Mouse (Mus musculus) heart, embryonic 13.5 days (tissue): ENCODE measurements at regions not wholly inside any gene's neighbourhood (a gene's known extent, or its start where the extent isn't known, plus 50 kb on each side); places are given as distances from the start of the nearest gene placed in this dataset.

Source experiments
- ATAC-seq: fragments of 200-750 bp; cut with Nextera tagmentation; 2 replicates; pipeline ENCODE4 v1.8.0; 2017; ENCODE audit warnings: moderate TSS enrichment; ENCODE audit not compliant: insufficient number of reproducible peaks, low FRiP score, low TSS enrichment; ENCODE audit errors: extremely low read depth
- H3K27ac ChIP-seq: fragments of 300-500 bp; sonication (generic); replicated peaks from 2 replicates; pipeline ENCODE4 v1.5.1; 2015; ENCODE audit warnings: moderate library complexity, mild to moderate bottlenecking, inconsistent platforms
- H3K27me3 ChIP-seq: fragments of 300-500 bp; sonication (generic); replicated peaks from 2 replicates; pipeline ENCODE4 v1.6.1; 2015; ENCODE audit warnings: mild to moderate bottlenecking, inconsistent platforms
- H3K36me3 ChIP-seq: fragments of 300-500 bp; sonication (generic); 2 replicates; pipeline ENCODE4 v1.6.1; 2015; ENCODE audit warnings: mild to moderate bottlenecking, inconsistent platforms
- H3K4me1 ChIP-seq: fragments of 300-500 bp; sonication (generic); 2 replicates; pipeline ENCODE4 v1.6.1; 2015; ENCODE audit warnings: inconsistent platforms
- H3K4me2 ChIP-seq: fragments of 300-500 bp; sonication (generic); 2 replicates; pipeline ENCODE4 v1.6.1; 2015; ENCODE audit warnings: inconsistent platforms, mild to moderate bottlenecking, moderate library complexity
- H3K4me3 ChIP-seq: fragments of 300-500 bp; sonication (generic); 2 replicates; pipeline ENCODE4 v1.5.1; 2015; ENCODE audit warnings: moderate library complexity, mild to moderate bottlenecking, inconsistent platforms
- H3K9ac ChIP-seq: fragments of 300-500 bp; sonication (generic); 2 replicates; pipeline ENCODE4 v1.6.1; 2015; ENCODE audit warnings: inconsistent platforms, mild to moderate bottlenecking, moderate library complexity
- H3K9me3 ChIP-seq: fragments of 300-500 bp; sonication (generic); 2 replicates; pipeline ENCODE4 v1.6.1; 2016; ENCODE audit warnings: inconsistent platforms
- WGBS: fragments of 180-500 bp; shearing (Covaris S2); methylation state at CpG from one replicate; pipeline ENCODE4 v1.1.7; 2015; ENCODE audit warnings: mixed read lengths; 5-methylcytosine and 5-hydroxymethylcytosine counted together

DNA sequence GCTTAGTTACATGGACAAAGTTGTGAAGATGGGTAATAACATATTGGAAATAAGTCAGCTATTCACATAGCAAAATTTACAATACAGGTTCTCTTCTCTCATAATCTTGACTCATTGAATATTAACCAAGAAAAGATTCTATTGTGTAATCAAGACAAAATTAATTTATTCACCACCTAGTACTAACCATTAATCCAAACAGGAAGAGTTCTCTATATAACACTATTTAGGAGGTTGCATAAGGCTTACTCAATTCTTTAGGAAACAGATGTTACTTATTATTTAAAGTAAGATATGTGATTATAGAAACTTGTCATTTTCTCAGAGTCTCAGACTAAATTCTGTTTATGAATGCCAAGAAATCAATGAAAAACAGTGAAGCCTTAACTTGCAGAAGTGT is 600.4 kb upstream of the Tusc1 start:
- H3K4me2 ChIP-seq: no peak overlapping the region
- no peak for ATAC-seq
- H3K27me3 ChIP-seq: no peaks in the 10 kb centered on the region
- H3K9ac ChIP-seq: no peak overlapping the region
- H3K4me1 ChIP-seq: no peaks in the 10 kb centered on the region
- no peaks in the 10 kb centered on the region for H3K36me3 ChIP-seq
- no peak overlapping the region for H3K4me3 ChIP-seq
- H3K27ac ChIP-seq: no peak overlapping the region
- no peaks in the 10 kb centered on the region for H3K9me3 ChIP-seq

DNA sequence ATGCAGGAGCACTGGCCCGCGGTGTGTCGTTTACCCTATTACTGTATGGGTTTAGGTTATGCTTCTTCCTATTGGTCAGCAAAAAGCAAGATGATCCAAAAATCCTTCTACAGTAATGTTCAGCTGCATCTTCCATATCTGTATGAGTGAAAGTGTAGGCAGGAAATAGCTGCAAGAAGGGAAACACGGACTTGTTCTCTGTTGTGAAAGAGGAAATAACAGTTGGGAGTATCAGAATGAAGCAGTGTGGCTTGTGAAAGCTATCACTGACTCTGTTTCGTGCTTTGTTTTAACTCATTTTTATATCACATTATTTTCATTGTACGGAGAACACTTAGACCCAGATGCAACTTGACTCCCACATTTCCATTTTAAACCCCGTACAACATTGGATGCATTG is 591.8 kb upstream of the Tusc1 start:
- no peaks in the 10 kb centered on the region for H3K9me3 ChIP-seq
- H3K36me3 ChIP-seq: no peaks in the 10 kb centered on the region
- no peak overlapping the region for H3K4me2 ChIP-seq
- H3K4me3 ChIP-seq: no peak overlapping the region
- no peaks in the 10 kb centered on the region for H3K27me3 ChIP-seq
- WGBS: 77% methylated on average over 7 of the region's 7 CpGs
- H3K9ac ChIP-seq: no peak overlapping the region
- ATAC-seq: no peak
- H3K4me1 ChIP-seq: no peaks in the 10 kb centered on the region
- H3K27ac ChIP-seq: no peak overlapping the region

DNA sequence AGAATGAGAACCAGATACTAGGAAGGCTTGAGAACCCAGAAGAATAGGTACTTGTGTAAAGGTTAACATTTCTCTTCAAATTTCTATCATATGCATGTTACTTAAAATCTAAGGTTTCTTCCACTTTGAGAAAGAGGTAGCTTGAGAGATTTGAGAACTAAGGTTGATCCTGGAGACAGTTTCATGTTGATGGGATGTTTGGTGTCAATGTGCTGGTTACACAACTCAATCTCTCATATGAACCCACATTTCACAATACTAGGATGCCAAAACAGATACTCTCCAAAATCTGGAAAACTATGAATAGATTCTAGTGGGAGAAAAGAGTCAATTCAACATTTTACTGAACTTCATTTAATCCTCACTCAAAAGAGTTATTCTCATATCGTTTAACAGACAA is 589.1 kb upstream of the Tusc1 start:
- no peak for ATAC-seq
- Histone ChIP-seq H3K27me3 (no peaks in the 10 kb centered on the region), H3K36me3 (no peaks in the 10 kb centered on the region), H3K9me3 (no peaks in the 10 kb centered on the region), H3K27ac (no peak overlapping the region), H3K9ac (no peak overlapping the region), H3K4me1 (no peaks in the 10 kb centered on the region), H3K4me3 (no peak overlapping the region), H3K4me2 (no peak overlapping the region)
- 72% methylated on average over 1 of the region's 1 CpGs for WGBS

DNA sequence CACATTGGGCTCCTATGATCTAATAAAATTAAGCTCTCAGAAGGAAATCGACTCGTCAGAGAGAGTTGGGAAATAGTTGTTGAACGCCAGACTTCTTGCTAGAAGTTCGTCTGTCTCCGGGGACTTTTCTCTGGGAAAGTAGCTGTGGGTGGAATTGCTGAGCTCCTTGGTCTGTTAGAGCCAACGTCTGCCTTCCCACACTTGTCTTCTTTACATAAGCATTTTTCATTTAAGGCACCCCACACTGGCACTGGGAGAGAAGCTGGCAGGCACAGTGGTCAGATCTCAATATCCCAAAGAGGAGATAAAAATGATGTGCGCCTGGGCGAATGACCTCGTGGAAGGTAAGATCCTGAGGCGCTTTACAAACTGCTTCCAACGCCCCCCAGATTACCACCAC is 551.3 kb upstream of the Tusc1 start:
- WGBS: 80% methylated on average over 11 of the region's 11 CpGs

GRCm38 (mm10) chr4:93881318-93881717 is 546.0 kb upstream of the Tusc1 start:
- 58% methylated on average over 3 of the region's 3 CpGs for WGBS
- no peak for ATAC-seq
- Histone ChIP-seq H3K9me3 (no peaks in the 10 kb centered on the region), H3K27ac (no peak overlapping the region), H3K4me3 (no peak overlapping the region), H3K4me1 (no peaks in the 10 kb centered on the region), H3K9ac (no peak overlapping the region), H3K36me3 (no peaks in the 10 kb centered on the region), H3K27me3 (no peaks in the 10 kb centered on the region), H3K4me2 (no peak overlapping the region)

More for the DNA sequence above, 551.3 kb upstream of the Tusc1 start:
- Histone ChIP-seq H3K27ac (no peak overlapping the region), H3K4me1 (no peaks in the 10 kb centered on the region), H3K9me3 (no peaks in the 10 kb centered on the region), H3K27me3 (no peaks in the 10 kb centered on the region), H3K4me2 (no peak overlapping the region), H3K4me3 (no peak overlapping the region), H3K36me3 (no peaks in the 10 kb centered on the region), H3K9ac (no peak overlapping the region)
- no peak for ATAC-seq

DNA sequence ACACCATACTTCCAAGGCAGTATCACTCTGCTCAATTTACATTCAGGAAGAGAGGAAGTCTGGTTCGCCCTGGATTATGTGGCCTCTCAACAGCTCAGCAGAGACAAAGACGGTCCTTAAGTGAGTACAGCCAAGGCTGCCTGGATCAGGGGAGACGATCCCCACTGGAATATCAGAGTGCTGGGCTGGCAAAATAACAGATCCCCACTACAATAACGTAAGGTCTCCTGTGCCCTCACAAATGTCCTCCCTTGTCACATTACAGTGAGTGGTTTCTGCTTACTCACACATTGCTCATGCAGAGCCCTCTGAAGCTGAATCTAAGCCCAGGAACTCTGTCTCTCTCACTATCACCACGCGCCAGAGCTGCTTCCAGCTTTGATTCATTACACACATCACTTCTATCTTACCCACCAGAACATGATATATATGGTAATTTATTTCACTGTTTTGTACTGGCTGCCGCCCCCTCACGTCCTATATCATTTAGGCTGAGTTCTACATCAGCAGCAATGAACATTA is 544.1 kb upstream of the Tusc1 start:
- WGBS: 56% methylated on average over 8 of the region's 8 CpGs
- no peaks in the 10 kb centered on the region for H3K27me3 ChIP-seq
- ATAC-seq: no peak
- H3K4me2 ChIP-seq: no peak overlapping the region
- no peak overlapping the region for H3K4me3 ChIP-seq
- H3K9me3 ChIP-seq: no peaks in the 10 kb centered on the region
- no peak overlapping the region for H3K9ac ChIP-seq
- no peaks in the 10 kb centered on the region for H3K4me1 ChIP-seq
- H3K27ac ChIP-seq: no peak overlapping the region
- H3K36me3 ChIP-seq: no peaks in the 10 kb centered on the region

GRCm38 (mm10) chr4:93873271-93873670 is 538.0 kb upstream of the Tusc1 start:
- no peaks in the 10 kb centered on the region for H3K4me1 ChIP-seq
- no peak overlapping the region for H3K4me2 ChIP-seq
- no peak overlapping the region for H3K27ac ChIP-seq
- no peaks in the 10 kb centered on the region for H3K27me3 ChIP-seq
- H3K36me3 ChIP-seq: no peaks in the 10 kb centered on the region
- ATAC-seq: no peak
- WGBS: 70% methylated on average over 3 of the region's 3 CpGs
- H3K9me3 ChIP-seq: no peaks in the 10 kb centered on the region
- no peak overlapping the region for H3K9ac ChIP-seq
- no peak overlapping the region for H3K4me3 ChIP-seq

- Histone ChIP-seq H3K4me1 (no peaks in the 10 kb centered on the region), H3K27ac (no peak overlapping the region), H3K27me3 (no peaks in the 10 kb centered on the region), H3K4me3 (no peak overlapping the region), H3K36me3 (no peaks in the 10 kb centered on the region), H3K9ac (no peak overlapping the region), H3K4me2 (no peak overlapping the region), H3K9me3 (no peaks in the 10 kb centered on the region)
- no peak for ATAC-seq
- 82% methylated on average over 3 of the region's 3 CpGs for WGBS
Measured at GRCm38 (mm10) chr4:93853451-93853850, 518.1 kb upstream of the Tusc1 start.

DNA sequence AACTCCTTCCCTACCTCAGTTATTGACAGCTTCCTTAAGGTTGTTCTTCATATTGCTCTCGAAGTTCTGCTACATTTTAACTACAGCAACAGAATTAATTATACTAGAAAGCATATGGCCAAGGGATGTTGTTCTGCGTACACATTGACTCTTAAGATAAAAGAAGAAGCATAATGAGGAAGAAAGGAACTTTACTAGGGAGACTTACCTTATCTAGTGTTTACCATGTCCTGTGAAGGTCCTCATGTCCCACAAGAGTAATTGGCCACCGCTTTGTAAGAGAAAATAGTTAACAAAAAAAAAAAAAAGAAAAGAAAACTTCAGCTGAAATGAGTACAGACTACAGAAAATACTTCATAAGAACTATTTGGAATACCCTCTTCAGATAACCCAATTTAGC is 513.9 kb upstream of the Tusc1 start:
- Histone ChIP-seq H3K4me1 (no peaks in the 10 kb centered on the region), H3K9me3 (no peaks in the 10 kb centered on the region), H3K36me3 (no peaks in the 10 kb centered on the region), H3K27me3 (no peaks in the 10 kb centered on the region), H3K4me2 (no peak overlapping the region), H3K4me3 (no peak overlapping the region), H3K9ac (no peak overlapping the region), H3K27ac (no peak overlapping the region)
- 51% methylated on average over 3 of the region's 3 CpGs for WGBS
- ATAC-seq: no peak

- H3K36me3 ChIP-seq: no peaks in the 10 kb centered on the region
- no peaks in the 10 kb centered on the region for H3K27me3 ChIP-seq
- no peak overlapping the region for H3K4me2 ChIP-seq
- H3K4me1 ChIP-seq: no peaks in the 10 kb centered on the region
- ATAC-seq: no peak
- H3K4me3 ChIP-seq: no peak overlapping the region
- no peak overlapping the region for H3K27ac ChIP-seq
- no peaks in the 10 kb centered on the region for H3K9me3 ChIP-seq
- H3K9ac ChIP-seq: no peak overlapping the region
Measured at GRCm38 (mm10) chr4:93830701-93831100, 495.4 kb upstream of the Tusc1 start.

GRCm38 (mm10) chr4:93793104-93793503 is 457.8 kb upstream of the Tusc1 start:
- Histone ChIP-seq H3K4me3 (no peak overlapping the region), H3K9me3 (no peaks in the 10 kb centered on the region), H3K27me3 (no peaks in the 10 kb centered on the region), H3K4me1 (no peaks in the 10 kb centered on the region), H3K9ac (no peak overlapping the region), H3K4me2 (no peak overlapping the region), H3K27ac (no peak overlapping the region), H3K36me3 (no peaks in the 10 kb centered on the region)
- WGBS: 79% methylated on average over 1 of the region's 1 CpGs
- ATAC-seq: no peak

DNA sequence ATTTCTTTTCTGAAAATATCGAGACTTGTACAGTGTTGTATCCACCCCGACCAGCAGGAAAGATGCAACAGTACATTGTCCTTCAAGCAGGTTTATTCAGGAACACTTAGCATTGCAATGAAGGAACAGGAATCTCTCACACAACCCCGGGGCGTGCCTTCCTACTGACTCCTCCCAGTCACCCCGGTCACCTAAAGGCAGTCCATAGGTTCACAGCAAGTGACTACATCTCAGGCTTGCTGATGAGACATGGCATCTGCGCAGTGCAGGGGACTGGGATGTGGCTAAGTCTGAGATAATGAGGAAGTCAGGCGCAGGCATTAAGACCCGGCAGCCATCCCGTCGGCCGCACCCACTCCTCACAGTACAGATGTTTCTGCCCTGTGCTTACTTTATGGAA is 454.8 kb upstream of the Tusc1 start:
- Histone ChIP-seq H3K9ac (no peak overlapping the region), H3K4me3 (no peak overlapping the region), H3K9me3 (no peaks in the 10 kb centered on the region), H3K27me3 (no peaks in the 10 kb centered on the region), H3K27ac (no peak overlapping the region), H3K36me3 (no peaks in the 10 kb centered on the region), H3K4me2 (no peak overlapping the region), H3K4me1 (no peaks in the 10 kb centered on the region)
- 72% methylated on average over 11 of the region's 11 CpGs for WGBS
- ATAC-seq: no peak

DNA sequence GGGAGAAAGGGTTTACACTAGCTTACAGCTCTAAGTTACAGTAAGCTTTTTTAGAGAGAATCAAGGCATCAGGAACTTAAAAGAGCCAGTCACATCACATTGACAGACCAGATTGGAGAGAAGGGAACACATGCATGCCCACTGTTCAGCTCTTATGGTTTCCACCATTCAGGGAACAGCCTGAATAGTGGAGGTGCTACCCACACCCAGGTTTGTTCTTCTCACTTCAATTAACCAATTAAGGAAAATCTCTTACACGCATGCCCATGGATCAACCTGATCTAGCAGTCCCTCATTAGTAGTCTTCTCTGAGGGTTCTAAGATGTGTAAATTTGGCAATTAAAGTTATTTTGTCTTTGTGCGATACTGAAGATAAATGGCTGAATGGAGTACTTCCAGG is 419.2 kb upstream of the Tusc1 start:
- 86% methylated on average over 2 of the region's 2 CpGs for WGBS
- no peak overlapping the region for H3K4me3 ChIP-seq
- no peaks in the 10 kb centered on the region for H3K27me3 ChIP-seq
- no peaks in the 10 kb centered on the region for H3K9me3 ChIP-seq
- no peaks in the 10 kb centered on the region for H3K36me3 ChIP-seq
- no peak overlapping the region for H3K4me2 ChIP-seq
- ATAC-seq: no peak
- H3K9ac ChIP-seq: no peak overlapping the region
- no peak overlapping the region for H3K27ac ChIP-seq
- H3K4me1 ChIP-seq: no peaks in the 10 kb centered on the region
